Mouse (Mus musculus) hematopoietic stem cell, adult 5-6 weeks (primary cell): Measurements from ENCODE around the gene Tubb4b. TPM values are rescaled to one million over a fixed set of nuclear protein-coding genes. Genes with fewer than 3 reads are reported as not detected.
A peak's percentile ranks its signal among the peaks of the same experiment; 100 is the strongest.

Source experiments
- ATAC-seq, 2 experiments: fragments of 125-278 bp in 1 of 2; replicated peaks in 1 of 2; 2 replicates each; pipeline ENCODE4 v1.8.0; 2016 to 2017; ENCODE audit warnings: inconsistent platforms in 2 of 2, mild to moderate bottlenecking in 2 of 2, moderate number of reproducible peaks in 2 of 2, low read depth in 1 of 2, moderate TSS enrichment in 1 of 2; ENCODE audit not compliant: low FRiP score in 2 of 2, poor library complexity in 2 of 2, severe bottlenecking in 2 of 2, insufficient read depth in 1 of 2, low TSS enrichment in 1 of 2
- total RNA-seq: library from RNA; stranded (forward); fragments of 172-1452, 232-1000 nt; gene quantifications from 2 replicates; pipeline ENCODE4 v1.2.3, GENCODE M21; 2017

The Tubb4b gene
- total RNA-seq, 1 experiment from 2014 or later = 473 TPM

DNA sequence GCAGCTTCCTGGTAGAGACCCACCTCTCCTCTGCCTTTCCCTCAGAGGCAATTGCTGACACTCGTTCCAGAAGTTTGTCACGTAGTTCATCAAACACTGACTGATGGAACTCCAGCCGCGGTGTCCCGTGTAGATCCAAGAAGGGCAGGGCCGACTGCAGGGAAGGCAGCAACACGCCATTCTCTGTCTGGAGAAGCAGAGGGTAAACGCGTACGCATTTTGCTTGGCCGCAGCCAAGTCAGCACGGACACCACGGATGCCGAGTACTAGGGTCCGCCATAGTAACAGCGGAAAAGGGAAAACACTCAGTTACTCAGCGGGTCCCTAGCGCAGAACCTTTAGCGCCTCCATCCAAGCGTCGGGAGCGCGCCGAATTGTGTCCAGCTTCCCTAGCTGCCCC is 13.8 kb downstream of the Tubb4b start:
- peak in 1 of 2 experiments; percentile 29; a peak in 2 of 4 replicates for ATAC-seq

DNA sequence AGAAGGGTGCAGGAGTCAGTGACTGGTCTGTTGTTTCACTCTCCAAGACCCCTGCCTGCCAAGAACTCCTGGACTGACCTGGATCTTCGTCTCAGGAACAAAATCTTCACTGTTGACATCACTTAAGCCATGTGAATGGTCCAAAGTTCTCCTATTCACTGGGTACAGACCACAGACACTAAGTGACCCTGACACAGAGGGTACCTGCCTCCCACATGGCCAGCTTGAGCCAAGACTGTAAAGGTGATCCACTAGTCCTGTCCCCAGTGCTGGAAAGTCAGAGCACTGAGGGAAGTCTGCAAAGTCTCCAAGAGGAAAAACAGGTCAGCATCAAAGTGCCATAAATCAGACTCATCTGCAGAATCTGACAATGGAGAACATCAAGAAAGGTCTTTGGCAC is 16.9 kb downstream of the Tubb4b start:
- no peak for ATAC-seq

DNA sequence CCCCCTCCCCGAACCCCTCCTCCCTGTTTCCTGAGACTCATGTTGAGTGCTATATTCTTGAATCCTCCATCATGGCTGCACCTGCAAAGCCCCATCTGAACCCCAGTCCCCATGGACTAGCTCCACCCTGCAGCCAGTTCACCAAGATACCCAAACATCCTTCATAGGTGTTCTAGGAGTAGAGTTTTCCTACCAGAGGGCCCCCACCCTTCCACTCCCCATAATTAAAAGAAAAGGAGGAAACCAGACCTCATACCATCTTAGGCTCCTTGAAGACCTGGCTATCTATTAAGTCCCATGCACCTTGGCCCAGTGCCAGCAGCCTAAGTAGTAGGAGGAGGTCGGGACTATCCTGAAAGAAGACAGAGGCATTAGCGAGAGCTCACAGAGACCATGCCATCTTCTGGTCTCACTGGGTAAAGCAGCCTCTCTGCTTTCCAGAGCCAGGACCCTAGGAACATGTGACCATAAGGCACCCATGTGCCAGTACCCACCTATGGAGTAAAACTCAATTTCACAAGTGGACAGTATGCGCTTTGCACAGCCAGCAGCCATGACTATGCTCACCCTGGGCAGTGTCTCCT is 20.8 kb downstream of the Tubb4b start:
- peak in 1 of 2 experiments; percentile 47; a peak in 1 of 4 replicates for ATAC-seq

DNA sequence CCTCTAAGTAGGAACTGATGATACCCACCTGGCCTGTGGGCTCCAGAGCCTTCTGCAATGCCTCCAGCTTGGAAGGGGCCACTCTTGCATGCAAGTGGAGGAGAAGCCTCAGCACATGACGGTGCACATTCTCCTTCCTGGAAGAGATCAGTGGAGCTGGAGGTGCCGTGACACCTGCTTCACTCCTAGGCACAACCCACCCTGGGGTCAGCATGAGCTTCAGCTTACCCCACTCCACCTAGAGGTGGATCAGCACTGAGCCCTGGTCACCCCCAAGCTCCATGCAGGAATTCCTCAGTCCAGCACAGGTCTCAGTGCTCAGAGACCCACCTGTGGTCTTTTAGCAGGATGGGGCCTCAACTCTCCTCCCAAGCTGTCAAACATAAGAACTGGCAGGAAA is 23.9 kb downstream of the Tubb4b start:
- no peak for ATAC-seq

DNA sequence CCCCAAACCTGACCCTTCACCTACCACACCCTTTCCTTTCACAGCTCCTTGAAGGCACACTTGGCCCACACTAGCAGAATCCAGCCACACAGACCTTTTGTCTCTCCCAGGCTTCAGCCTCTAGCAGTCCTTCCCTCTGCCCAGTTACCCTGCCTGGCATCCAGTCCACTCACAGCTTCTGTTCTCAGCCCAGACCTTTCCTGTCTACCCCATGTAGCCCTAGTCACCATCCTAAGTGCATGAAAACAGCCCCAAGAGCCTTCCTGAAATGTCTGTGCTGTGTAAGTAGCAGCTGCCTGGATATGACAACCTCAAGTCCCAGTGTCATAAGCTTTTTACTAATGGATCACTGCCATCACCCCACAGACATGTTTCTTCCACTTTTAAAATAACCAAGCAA is 26.6 kb downstream of the Tubb4b start:
- ATAC-seq = no peak

DNA sequence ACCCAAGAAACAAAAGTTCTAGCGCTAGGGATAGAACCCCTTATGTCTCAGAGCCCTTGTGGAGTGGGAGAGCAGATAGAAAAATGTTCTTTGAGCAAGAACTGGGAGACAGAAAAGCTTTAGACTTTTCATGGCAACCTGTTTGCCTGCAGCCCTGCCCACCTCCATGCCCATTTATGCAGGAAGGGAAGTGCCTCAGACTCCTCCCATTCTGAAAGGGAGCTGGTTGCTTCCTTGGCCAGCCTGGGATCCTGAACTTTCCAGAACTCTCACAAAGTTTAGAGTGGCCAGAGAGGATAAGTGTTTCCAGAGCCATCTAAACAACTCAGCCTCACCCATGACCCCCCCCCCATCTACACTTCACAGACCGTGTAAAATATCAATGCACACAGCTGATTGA is 27.3 kb downstream of the Tubb4b start:
- ATAC-seq = no peak

DNA sequence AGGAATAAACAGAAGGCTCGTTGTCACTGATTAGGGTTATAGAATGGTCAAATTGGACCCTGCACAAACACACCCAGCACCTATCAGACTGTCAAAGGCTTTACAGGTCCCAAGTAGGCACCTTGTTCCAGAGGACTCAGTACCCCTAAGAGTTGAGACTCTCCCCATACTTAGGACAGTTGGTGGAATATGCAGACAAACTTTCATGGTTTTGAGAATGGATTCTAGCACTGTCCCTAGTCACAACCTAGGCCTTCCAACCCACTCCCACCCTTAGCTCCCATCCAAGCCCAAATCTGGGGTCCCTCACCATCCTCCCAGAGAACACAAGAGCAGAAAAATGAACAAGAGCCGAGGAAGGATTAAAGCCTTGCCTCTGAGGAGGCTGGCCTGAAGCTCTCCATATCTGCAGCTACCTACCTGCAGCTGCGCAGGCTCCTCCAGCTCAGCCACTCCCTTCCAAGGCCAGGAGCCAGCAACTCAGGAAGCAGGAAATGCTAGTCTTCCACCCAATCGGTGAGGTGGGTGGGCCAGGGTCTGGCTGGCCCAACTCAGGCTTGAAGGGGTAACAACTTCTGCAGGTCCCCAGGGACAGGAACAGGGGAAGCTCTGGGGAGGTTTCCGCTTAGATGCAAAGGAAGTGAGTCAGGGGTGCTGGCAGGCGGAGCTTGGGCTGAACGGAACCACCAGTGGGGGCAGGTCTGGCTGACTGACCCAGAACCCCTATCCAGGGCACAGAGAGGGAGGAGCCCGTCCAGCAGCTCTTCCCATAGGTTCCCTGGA is 28.1 kb downstream of the Tubb4b start, which contains the start of gene Tor4a:
Tor4a (minus strand) TSS at position 715 of the 783 bp plus-strand sequence.
- ATAC-seq = peak; percentile 81 to 84

DNA sequence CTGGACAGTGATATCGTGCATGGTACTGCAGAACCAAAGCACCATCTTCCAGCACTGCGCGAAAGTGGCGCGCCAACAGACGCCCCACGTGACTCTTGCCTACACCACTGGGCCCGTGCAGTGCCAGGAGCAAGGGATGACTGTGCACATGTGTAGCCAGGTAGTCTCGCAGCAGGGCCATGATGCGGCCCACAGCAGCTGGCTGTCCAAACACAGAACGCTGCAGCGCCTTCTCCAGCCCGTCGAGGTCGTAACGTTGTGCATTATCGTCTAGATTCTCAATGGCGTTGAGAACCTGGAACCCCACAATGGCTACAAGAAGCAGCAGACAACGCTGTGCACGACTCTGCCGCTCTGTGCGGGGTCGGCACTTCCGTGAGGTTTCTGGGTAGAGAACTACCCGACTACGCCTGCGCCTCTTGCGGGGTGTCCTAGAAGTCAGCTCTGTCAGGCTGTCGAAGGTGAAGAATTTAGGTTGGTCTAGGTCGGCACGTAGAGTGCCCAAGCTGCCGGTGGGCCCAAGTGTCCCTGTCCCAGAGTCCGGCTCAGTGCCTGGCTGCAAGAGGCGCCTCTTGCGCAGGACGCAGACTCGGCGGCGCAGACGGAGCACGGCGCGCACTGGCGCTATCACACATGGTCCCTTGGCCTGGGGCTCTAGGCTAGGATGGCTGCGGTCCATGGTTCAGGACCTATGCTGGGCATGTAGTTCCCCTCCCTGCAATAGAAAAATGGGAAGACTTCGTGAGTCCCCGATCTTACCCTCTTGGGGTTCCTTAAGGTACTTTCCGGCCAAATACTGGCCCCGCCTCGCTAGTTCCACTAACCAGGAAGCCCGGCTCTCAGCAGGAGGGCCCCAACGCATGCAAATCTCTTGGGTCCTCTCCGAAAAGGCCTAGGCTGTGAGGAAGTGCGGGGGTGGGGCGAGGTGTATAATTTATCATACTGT is 29.0 kb downstream of the Tubb4b start:
- peak in 1 of 2 experiments; percentile 20; a peak in 2 of 4 replicates for ATAC-seq

DNA sequence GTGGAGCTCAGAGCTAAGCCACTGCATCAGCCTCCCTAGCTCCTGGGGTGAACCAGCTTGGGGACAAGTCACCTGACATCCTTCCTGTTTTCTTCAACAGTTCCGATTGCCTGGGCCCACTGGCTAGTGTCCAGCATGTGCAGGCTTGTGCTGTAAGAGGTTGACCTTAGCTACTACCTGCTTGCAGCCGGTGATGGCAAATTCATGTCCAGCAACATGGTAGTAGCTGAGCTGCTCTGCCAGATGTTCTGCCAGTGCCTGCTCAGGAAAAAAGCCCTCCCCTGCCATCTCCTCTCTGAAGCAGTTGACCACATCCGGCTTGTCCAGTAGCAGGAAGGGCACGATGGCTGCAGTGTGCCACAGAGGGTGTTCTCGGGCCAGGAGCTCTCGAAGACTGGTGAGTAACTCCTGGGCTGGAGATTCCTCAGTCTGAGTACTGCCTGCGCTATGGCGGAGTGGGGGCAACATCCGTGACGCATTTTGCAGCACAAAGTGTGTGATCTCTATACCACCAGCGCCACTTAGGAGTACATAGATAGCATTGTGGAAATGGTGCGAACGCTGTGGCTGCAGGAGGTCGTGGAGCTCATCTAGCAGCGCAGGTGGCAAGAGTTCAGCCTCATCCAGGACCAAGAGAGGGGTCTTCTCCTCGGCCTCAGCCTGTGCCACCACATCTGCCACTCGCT is 29.9 kb downstream of the Tubb4b start:
- peak in 1 of 2 experiments; percentile 21; a peak in 1 of 4 replicates for ATAC-seq

DNA sequence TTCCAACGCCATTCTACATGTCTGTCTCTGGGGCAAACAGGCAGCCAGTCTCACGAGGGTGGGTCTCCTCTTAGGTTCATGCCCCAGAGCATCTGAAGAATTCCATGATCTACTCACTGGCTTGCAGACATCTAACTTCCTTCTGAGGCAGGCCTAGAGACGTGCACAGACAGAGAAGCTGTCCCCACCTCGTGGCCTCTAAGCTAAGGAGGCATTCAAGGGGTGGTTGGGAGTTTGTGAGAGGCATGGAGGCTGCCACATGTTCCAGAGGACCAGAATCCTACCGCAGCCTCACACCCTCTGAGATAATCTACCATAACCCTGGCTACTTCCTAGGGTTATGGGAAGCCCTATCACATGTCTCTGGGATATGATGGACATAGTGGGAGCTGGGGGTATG is 30.5 kb downstream of the Tubb4b start:
- no peak for ATAC-seq

DNA sequence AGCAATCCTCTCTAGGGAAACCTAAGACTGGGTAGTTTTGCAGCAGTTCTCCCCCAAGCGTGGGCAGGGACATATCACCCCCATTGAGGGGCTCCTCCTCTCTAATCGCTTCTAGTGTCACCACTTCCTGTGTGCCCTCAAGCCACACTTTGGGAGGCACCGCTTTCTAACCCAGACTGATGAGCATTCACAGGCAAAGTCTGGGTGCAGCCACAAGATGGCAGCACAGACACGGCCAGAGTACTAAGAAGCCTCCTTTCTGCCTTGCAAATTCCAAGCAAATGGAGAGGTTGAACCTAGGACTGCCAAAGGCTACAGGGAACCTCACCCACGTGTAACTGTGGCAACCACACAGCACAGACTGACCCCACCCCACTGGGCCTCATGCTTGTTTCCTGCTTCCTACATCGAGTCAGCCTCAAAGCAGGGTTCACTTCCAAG is 31.2 kb downstream of the Tubb4b start:
- peak; percentile 25 to 33 for ATAC-seq

DNA sequence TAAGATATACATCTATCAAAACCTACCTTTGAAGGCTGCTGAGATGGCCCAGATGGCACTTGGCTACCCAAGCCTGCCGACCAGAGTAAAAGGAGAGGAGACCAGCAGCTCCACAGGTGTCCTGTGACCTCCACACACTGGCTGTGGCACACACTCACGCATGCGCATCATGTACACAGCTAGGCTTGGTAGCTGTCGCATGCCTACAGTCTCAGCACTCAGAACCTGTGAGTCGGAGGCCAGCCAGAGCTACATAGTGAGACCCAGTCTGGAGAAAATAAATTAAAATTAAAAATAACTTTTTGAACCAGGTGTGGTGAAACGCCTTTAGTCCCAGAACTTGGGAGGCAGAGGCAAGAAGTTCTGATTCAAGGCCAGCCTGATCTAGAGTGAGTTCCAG is 36.7 kb downstream of the Tubb4b start:
- ATAC-seq = no peak

DNA sequence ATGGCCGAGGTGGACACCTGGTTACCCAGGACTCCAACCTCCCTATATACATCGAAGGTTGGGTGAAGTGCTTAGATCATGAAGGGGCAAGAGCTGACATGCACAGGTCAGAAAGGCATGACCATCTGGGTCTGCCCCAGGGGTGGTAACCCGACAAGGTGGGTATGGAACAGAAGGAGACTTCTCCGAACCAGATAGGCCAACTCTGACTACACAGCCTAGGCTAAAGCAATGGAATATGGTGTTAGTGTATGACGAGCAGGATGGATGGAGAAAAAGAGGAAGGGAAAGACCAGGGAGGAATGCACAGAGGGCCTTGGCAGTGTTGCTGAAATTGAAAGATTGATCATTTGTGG is 37.9 kb downstream of the Tubb4b start:
- ATAC-seq = peak in 1 of 2 experiments; percentile 3; a peak in 1 of 4 replicates

DNA sequence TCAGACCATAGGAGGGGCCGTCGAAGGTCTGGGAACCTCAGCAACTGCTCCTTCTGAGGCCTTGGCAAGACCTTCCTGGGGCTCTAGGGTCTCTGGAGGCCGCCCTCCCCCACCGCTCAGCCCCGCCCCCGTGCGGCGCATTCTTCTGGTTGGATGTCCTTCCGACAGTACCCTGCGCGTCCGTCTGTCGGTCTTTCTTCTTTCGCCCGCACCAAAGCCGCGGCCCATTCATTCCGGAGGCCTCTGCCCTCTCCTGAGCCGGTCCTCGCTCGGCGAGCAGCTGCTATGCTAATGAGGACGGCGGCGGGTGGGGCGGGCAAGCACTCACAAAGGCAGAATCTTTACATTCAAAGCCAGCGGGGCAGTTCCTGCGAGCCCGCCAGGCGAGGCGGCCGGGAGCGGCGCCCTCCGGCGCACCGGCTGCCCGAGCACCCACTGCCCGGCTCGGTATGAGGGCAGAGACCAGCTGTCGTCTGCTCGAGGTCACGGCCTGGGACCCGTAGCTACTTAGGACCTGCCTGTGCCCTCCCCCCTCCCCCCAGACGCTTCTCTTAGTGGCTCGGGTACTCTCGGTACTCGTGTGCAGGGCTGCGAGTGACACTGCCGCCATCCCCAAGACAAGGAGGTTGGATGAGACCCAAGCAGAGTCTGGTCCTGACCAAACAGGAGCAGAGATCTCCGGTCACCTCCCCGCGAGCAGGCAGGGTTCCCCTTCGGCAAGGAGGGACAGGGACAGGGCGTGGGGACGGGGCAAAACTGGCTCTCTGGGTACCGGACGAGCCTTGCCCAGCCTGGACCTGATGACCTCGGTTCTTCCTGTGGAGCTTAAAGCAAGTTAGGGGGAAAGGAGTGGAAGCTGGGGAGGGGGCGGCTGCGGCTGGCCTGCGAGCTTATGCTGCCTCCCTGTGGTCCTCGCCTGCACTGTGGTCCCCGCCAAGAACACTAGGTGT is 38.6 kb downstream of the Tubb4b start:
- peak; percentile 18 to 25; a peak in 2 of 4 replicates for ATAC-seq

DNA sequence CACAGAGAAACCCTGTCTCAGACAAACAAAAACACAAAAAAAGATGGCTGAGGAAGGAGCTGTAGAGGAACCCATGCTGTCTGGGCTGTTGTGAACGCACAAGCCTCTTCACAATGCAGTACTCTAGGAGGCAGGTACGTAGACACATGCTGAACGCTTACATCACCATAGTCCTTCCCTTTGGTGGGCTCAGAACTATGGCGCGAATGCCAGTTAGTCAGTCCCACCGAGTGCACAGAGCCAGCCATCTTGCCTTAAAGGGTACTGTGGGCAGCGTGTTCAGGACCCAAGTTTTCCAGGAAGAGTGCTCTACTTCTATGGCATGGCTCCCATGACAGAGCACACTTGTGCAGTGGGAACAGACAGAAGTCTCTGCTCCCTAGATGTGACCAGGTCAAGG is 40.0 kb downstream of the Tubb4b start:
- ATAC-seq = no peak

DNA sequence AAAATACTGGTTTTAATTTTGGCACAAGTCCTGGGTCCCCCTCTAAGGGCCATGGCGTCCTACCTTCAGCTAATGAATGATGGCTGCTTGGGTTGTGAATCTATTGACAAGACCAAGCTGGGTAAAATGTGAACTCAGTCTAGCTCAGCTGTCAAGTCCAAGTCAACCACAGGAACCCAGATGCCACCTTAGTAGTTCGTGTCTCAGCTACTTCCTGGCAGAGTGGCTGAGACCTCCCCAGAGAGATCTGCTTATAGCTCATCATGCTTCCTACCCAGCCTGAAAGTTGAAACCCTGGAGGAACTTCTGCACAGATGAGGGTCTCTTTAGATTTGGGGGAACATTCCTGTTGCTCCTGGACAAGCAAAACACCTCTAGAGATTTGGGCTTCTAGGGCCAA is 41.2 kb downstream of the Tubb4b start:
- ATAC-seq = no peak
